ENCODE assay signal across 26 mouse cellular contexts in genomic region chr5:90086491-90086890, GRCm38 (mm10).
DNase-seq lines count a peak whose midpoint lies in the region; ATAC-seq lines count a peak whose summit lies in the region.
"Had no signal": no experiment of that assay in that cellular context is flagged by ENCODE, and none has a peak within 500 bp of the region (broad histone marks: within the 10 kb centered on the region; RNA-seq: fewer than 3 reads in every experiment).

No protein-coding gene starts in this region.

- no peaks in the 10 kb centered on the region for H3K4me1 ChIP-seq in heart, embryonic 11.5 days (ENCODE audit: control insufficient read depth, insufficient read depth, low read length)
- H3K4me1 ChIP-seq: embryonic facial prominence, embryonic 15.5 days; heart, embryonic 13.5 days; limb, embryonic 13.5 days; midbrain, embryonic 10.5 days; midbrain, embryonic 15.5 days; neural tube, embryonic 15.5 days had no signal

- no peak overlapping the region for H3K9ac ChIP-seq in heart, embryonic 11.5 days (ENCODE audit: low read depth, low read length)
- H3K9ac ChIP-seq: embryonic facial prominence, embryonic 15.5 days; forebrain, embryonic 13.5 days; heart, embryonic 13.5 days; limb, embryonic 13.5 days; midbrain, embryonic 15.5 days; neural tube, embryonic 15.5 days had no signal

- DNase-seq in heart, postnatal 10 days: peak; percentile 12 to 21
- peak; percentile 2 to 51 for DNase-seq in layer of hippocampus, adult 18-20 months (ENCODE audit: low spot score in 2 of 2)
- DNase-seq in layer of hippocampus, adult 9-11 months: no peak
- peak; percentile 20 for DNase-seq in lung, postnatal 25 days (ENCODE audit: low spot score)
- DNase-seq in lung, postnatal 14 days: no peak
- DNase-seq in cerebellum, adult 11 months: no peak
- DNase-seq: adrenal gland, postnatal 14 days; cerebellum, adult 18-20 months; cerebellum, postnatal 10 days; gastrocnemius, postnatal 25 days; heart, postnatal 14 days; kidney, postnatal 36 days; retina, postnatal 1 day; right cerebral cortex, postnatal 14 days; thymus, postnatal 14 days had no signal

- H3K27ac ChIP-seq in heart, embryonic 11.5 days (ENCODE audit: low read depth, low read length): no peak overlapping the region
- H3K27ac ChIP-seq: embryonic facial prominence, embryonic 15.5 days; forebrain, embryonic 13.5 days; heart, embryonic 13.5 days; limb, embryonic 13.5 days; midbrain, embryonic 10.5 days; midbrain, embryonic 15.5 days; neural tube, embryonic 15.5 days had no signal

- no peak for ATAC-seq in heart, embryonic 11.5 days (replicated peaks; ENCODE audit: insufficient number of reproducible peaks, low FRiP score, low TSS enrichment)
- ATAC-seq: CD4-positive, CD25-positive, alpha-beta regulatory T cell, adult 4 months; forebrain, embryonic 13.5 days; hindbrain, embryonic 16.5 days; midbrain, embryonic 15.5 days had no signal

- H3K36me3 ChIP-seq in heart, embryonic 11.5 days (ENCODE audit: control insufficient read depth, insufficient read depth, low read length): no peaks in the 10 kb centered on the region
- H3K36me3 ChIP-seq: embryonic facial prominence, embryonic 15.5 days; heart, embryonic 13.5 days; limb, embryonic 13.5 days; midbrain, embryonic 10.5 days; midbrain, embryonic 15.5 days; neural tube, embryonic 15.5 days had no signal

- intact Hi-C loops in heart, postnatal 10 days (cut with DNase I): no loop called here

- WGBS in heart, embryonic 11.5 days (ENCODE audit: insufficient replicate concordance): 81% methylated on average over 6 of the region's 6 CpGs

- no peaks in the 10 kb centered on the region for H3K27me3 ChIP-seq in heart, embryonic 11.5 days (ENCODE audit: control insufficient read depth, insufficient read depth, low read length)
- H3K27me3 ChIP-seq: embryonic facial prominence, embryonic 15.5 days; forebrain, embryonic 13.5 days; heart, embryonic 13.5 days; limb, embryonic 13.5 days; midbrain, embryonic 15.5 days; neural tube, embryonic 15.5 days had no signal

- H3K9me3 ChIP-seq in heart, embryonic 11.5 days (replicated peaks; ENCODE audit: control insufficient read depth, low read length): no peaks in the 10 kb centered on the region
- H3K9me3 ChIP-seq: embryonic facial prominence, embryonic 15.5 days; forebrain, embryonic 13.5 days; heart, embryonic 13.5 days; limb, embryonic 13.5 days; midbrain, embryonic 10.5 days; midbrain, embryonic 15.5 days; neural tube, embryonic 15.5 days had no signal

- no peak overlapping the region for H3K4me2 ChIP-seq in heart, embryonic 11.5 days
- H3K4me2 ChIP-seq: embryonic facial prominence, embryonic 15.5 days; forebrain, embryonic 13.5 days; heart, embryonic 13.5 days; limb, embryonic 13.5 days; liver, embryonic 11.5 days; midbrain, embryonic 15.5 days; neural tube, embryonic 15.5 days had no signal

- no peak overlapping the region for H3K4me3 ChIP-seq in heart, embryonic 11.5 days (ENCODE audit: low read depth, low read length)
- H3K4me3 ChIP-seq: embryonic facial prominence, embryonic 15.5 days; forebrain, embryonic 13.5 days; heart, embryonic 13.5 days; limb, embryonic 13.5 days; midbrain, embryonic 10.5 days; midbrain, embryonic 15.5 days; neural tube, embryonic 15.5 days had no signal

Comparison
In these comparisons a context has a peak if more than half of its experiments do, and no peak if none do; other contexts are left out.
1. DNase-seq: peak in heart, postnatal 10 days (2 of 2), layer of hippocampus, adult 18-20 months (2 of 2) and lung, postnatal 25 days (single experiment); none in layer of hippocampus, adult 9-11 months (single experiment), lung, postnatal 14 days (single experiment) and cerebellum, adult 11 months (single experiment).